In the genomic region with DNA sequence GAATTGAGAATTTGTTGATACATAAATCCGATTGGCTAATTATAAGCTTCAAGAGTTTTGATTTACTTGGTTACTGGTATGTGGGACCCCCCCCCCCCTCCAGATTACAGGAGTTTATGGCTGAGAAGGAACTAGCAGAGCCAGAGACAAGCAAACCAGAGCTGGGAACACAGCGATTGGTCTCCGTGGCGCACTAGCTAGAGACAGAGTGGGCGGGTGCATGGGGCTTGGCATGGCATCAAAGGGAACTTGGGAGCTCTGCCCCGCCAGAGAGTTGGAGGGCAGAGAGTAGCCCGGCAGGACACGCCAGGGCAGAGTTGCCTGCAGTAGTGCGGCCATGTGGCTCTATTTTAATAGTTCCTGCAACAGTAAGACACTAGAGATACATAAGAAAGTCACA, we compare ENCODE assay signal across 8 mouse cellular contexts. TPM values are rescaled to one million over a fixed set of nuclear protein-coding genes. Genes with fewer than 3 reads are reported as not detected.
DNase-seq lines count a peak whose midpoint lies in the region; ATAC-seq and TF ChIP-seq lines count a peak whose summit lies in the region.

No protein-coding gene starts in this region.

- H3K27me3 ChIP-seq in limb, embryonic 13.5 days: no peaks in the 10 kb centered on the region
- H3K27me3 ChIP-seq in limb, embryonic 10.5 days (ENCODE audit: low read depth, poor library complexity, severe bottlenecking): no peaks in the 10 kb centered on the region

- intact Hi-C loops in gastrocnemius, postnatal 36 days (cut with DNase I): loop anchor here (5.0 kb wide), 1 partner anchor 37 kb away; no protein-coding TSS in a partner anchor

- H3K9ac ChIP-seq in limb, embryonic 13.5 days: no peak overlapping the region

- ATAC-seq in limb, embryonic 13.5 days (ENCODE audit: low FRiP score, low read depth): no peak
- no peak for ATAC-seq in erythroblast, adult 5-6 weeks (replicated peaks; ENCODE audit: low FRiP score, poor library complexity, severe bottlenecking)

- TF ChIP-seq CTCF in layer of hippocampus, adult 2 months (conservative IDR thresholded peaks at IDR 0.05): no peak

- H3K4me3 ChIP-seq in limb, embryonic 13.5 days: no peak overlapping the region
- H3K4me3 ChIP-seq in limb, embryonic 10.5 days: no peak overlapping the region
- H3K4me3 ChIP-seq in layer of hippocampus, adult 2 months: peak overlapping the region; percentile 2; the same call in 1 of the 2 replicates
- peak overlapping the region; percentile 91; the same call in 1 of the 2 replicates for H3K4me3 ChIP-seq in macrophage (ENCODE audit: inconsistent target)

- no peak overlapping the region for H3K27ac ChIP-seq in limb, embryonic 13.5 days
- no peak overlapping the region for H3K27ac ChIP-seq in limb, embryonic 10.5 days
- peak overlapping the region; percentile 28; the same call in 1 of the 2 replicates for H3K27ac ChIP-seq in layer of hippocampus, adult 2 months
- H3K27ac ChIP-seq in macrophage: peak overlapping the region; percentile 99; the same call in 1 of the 2 replicates

- no peak for DNase-seq in limb, embryonic 10.5 days (ENCODE audit: low spot score)
- peak; percentile 39 to 67 for DNase-seq in adrenal gland, postnatal 4 days (ENCODE audit: low spot score in 2 of 2)
- DNase-seq in gastrocnemius, postnatal 36 days: peak; percentile 43 to 67
- peak; percentile 68 to 71 for DNase-seq in layer of hippocampus, adult 2 months (ENCODE audit: low spot score in 2 of 2)
- no peak for DNase-seq in thymus, postnatal 25 days

- H3K4me1 ChIP-seq in limb, embryonic 13.5 days: peaks cover 22% of the 10 kb centered on the region
- peaks cover 20% of the 10 kb centered on the region for H3K4me1 ChIP-seq in limb, embryonic 10.5 days

- H3K79me2 ChIP-seq in macrophage (ENCODE audit: inconsistent target): peaks cover 74% of the 10 kb centered on the region

- H3K36me3 ChIP-seq in limb, embryonic 13.5 days: peaks cover 40% of the 10 kb centered on the region
- peaks cover 57% of the 10 kb centered on the region for H3K36me3 ChIP-seq in limb, embryonic 10.5 days
- H3K36me3 ChIP-seq in macrophage (ENCODE audit: inconsistent target): peaks cover 42% of the 10 kb centered on the region

- WGBS in limb, embryonic 13.5 days: 71% methylated on average over 9 of the region's 9 CpGs
- WGBS in limb, embryonic 10.5 days: 89% methylated on average over 9 of the region's 9 CpGs
- WGBS in macrophage (ENCODE audit: missing documents): 16% methylated on average over 9 of the region's 9 CpGs

- H3K9me3 ChIP-seq in limb, embryonic 13.5 days: no peaks in the 10 kb centered on the region
- no peaks in the 10 kb centered on the region for H3K9me3 ChIP-seq in limb, embryonic 10.5 days (replicated peaks)

- H3K4me2 ChIP-seq in limb, embryonic 13.5 days (replicated peaks): 0 out of 2 replicates have a peak overlapping the region, but pooled peaks have one; percentile 4

RNA-seq across cellular contexts. Expression of a gene that starts 3.2 kb away (rescaled TPM):
- 93.3 and 95.3 TPM in 2 replicates for polyA plus RNA-seq in limb, embryonic 13.5 days (2015; fragmentation: Nextera tagmentation; extraction: Ambion mirVana)
- polyA plus RNA-seq in limb, embryonic 10.5 days (2016; fragmentation: Nextera tagmentation; extraction: Ambion mirVana): 103 and 113 TPM in 2 replicates
- total RNA-seq in adrenal gland, postnatal 4 days (2021): 10 to 100 TPM; 47.3 to 48.8 TPM
- 10 to 100 TPM; 11.1 to 11.3 TPM for total RNA-seq in gastrocnemius, postnatal 36 days (2021)
- 10 to 100 TPM; 60.3 to 65.3 TPM for total RNA-seq in layer of hippocampus, adult 2 months (2021)
- total RNA-seq in macrophage (2018; cell fraction: chromatin; rRNA removed): 100 to 1,000 TPM; 132 to 826 (median 489) TPM
- total RNA-seq in macrophage (2018; cell fraction: cytosol; rRNA removed): 100 to 1,000 TPM; 171 to 358 (median 221) TPM
- total RNA-seq in macrophage (2018; cell fraction: nucleus; rRNA removed): 100 to 1,000 TPM; 164 to 630 (median 302) TPM
- 213 to 249 TPM (median 229 TPM) in 3 replicates for polyA plus RNA-seq in macrophage (2018)
- total RNA-seq in erythroblast, adult 5-6 weeks (2015; ENCODE audit: low replicate concordance): 19.4 and 26.9 TPM in 2 replicates
- 15.3 and 18.6 TPM in 2 replicates for total RNA-seq in erythroblast, adult 5-6 weeks (2017; ENCODE audit: low replicate concordance)

RNA-seq across cellular contexts. Expression of a gene that starts 22.3 kb away (rescaled TPM):
- 3.4 and 4.2 TPM in 2 replicates for polyA plus RNA-seq in limb, embryonic 13.5 days (2015; fragmentation: Nextera tagmentation; extraction: Ambion mirVana)
- 8.2 and 8.8 TPM in 2 replicates for polyA plus RNA-seq in limb, embryonic 10.5 days (2016; fragmentation: Nextera tagmentation; extraction: Ambion mirVana)
- 1 to 10 TPM in 1 of 2 experiments, under 1 TPM in 1; 0.37 to 4.7 TPM for total RNA-seq in adrenal gland, postnatal 4 days (2021)
- total RNA-seq in gastrocnemius, postnatal 36 days (2021): not detected
- not detected for total RNA-seq in layer of hippocampus, adult 2 months (2021)
- total RNA-seq in macrophage (2018; cell fraction: chromatin; rRNA removed): under 1 TPM in 2 of 26 experiments, not detected in 24; 0.37 to 0.42 TPM
- total RNA-seq in macrophage (2018; cell fraction: cytosol; rRNA removed): not detected
- not detected for total RNA-seq in macrophage (2018; cell fraction: nucleus; rRNA removed)
- polyA plus RNA-seq in macrophage (2018): not detected in 3 replicates
- total RNA-seq in erythroblast, adult 5-6 weeks (2015; ENCODE audit: low replicate concordance): not detected in 2 replicates
- not detected in 2 replicates for total RNA-seq in erythroblast, adult 5-6 weeks (2017; ENCODE audit: low replicate concordance)

RNA-seq across cellular contexts. Expression of a gene that starts 32.9 kb away (rescaled TPM):
- polyA plus RNA-seq in limb, embryonic 13.5 days (2015; fragmentation: Nextera tagmentation; extraction: Ambion mirVana): 183 and 185 TPM in 2 replicates
- polyA plus RNA-seq in limb, embryonic 10.5 days (2016; fragmentation: Nextera tagmentation; extraction: Ambion mirVana): 201 and 243 TPM in 2 replicates
- total RNA-seq in adrenal gland, postnatal 4 days (2021): 100 to 1,000 TPM; 175 to 176 TPM
- 100 to 1,000 TPM; 270 to 308 TPM for total RNA-seq in gastrocnemius, postnatal 36 days (2021)
- 100 to 1,000 TPM; 177 to 178 TPM for total RNA-seq in layer of hippocampus, adult 2 months (2021)
- total RNA-seq in macrophage (2018; cell fraction: chromatin; rRNA removed): 10 to 100 TPM in 17 of 26 experiments, 1 to 10 TPM in 9; 4.1 to 20.1 (median 14.3) TPM
- 10 to 100 TPM; 38.3 to 92.5 (median 59.6) TPM for total RNA-seq in macrophage (2018; cell fraction: cytosol; rRNA removed)
- 10 to 100 TPM in 18 of 26 experiments, 1 to 10 TPM in 8; 5.2 to 34.8 (median 14.0) TPM for total RNA-seq in macrophage (2018; cell fraction: nucleus; rRNA removed)
- 30.4 to 76.6 TPM (median 32.5 TPM) in 3 replicates for polyA plus RNA-seq in macrophage (2018)
- 15.8 and 34.1 TPM in 2 replicates for total RNA-seq in erythroblast, adult 5-6 weeks (2015; ENCODE audit: low replicate concordance)
- 3.3 TPM in 2 replicates for total RNA-seq in erythroblast, adult 5-6 weeks (2017; ENCODE audit: low replicate concordance)

RNA-seq across cellular contexts. Expression of a gene that starts 44.0 kb away (rescaled TPM):
- polyA plus RNA-seq in limb, embryonic 13.5 days (2015; fragmentation: Nextera tagmentation; extraction: Ambion mirVana): 0.37 and 0.54 TPM in 2 replicates
- 0.28 and 0.39 TPM in 2 replicates for polyA plus RNA-seq in limb, embryonic 10.5 days (2016; fragmentation: Nextera tagmentation; extraction: Ambion mirVana)
- total RNA-seq in adrenal gland, postnatal 4 days (2021): 1 to 10 TPM in 1 of 2 experiments, under 1 TPM in 1; 0.81 to 1.1 TPM
- total RNA-seq in gastrocnemius, postnatal 36 days (2021): 1 to 10 TPM; 2.4 to 4.6 TPM
- total RNA-seq in layer of hippocampus, adult 2 months (2021): under 1 TPM; 0.39 to 0.61 TPM
- total RNA-seq in macrophage (2018; cell fraction: chromatin; rRNA removed): under 1 TPM in 1 of 26 experiments, not detected in 25; 0.76 TPM
- total RNA-seq in macrophage (2018; cell fraction: cytosol; rRNA removed): not detected
- under 1 TPM in 1 of 26 experiments, not detected in 25; 0.21 TPM for total RNA-seq in macrophage (2018; cell fraction: nucleus; rRNA removed)
- not detected in 3 replicates for polyA plus RNA-seq in macrophage (2018)
- total RNA-seq in erythroblast, adult 5-6 weeks (2015; ENCODE audit: low replicate concordance): not detected in 2 replicates
- total RNA-seq in erythroblast, adult 5-6 weeks (2017; ENCODE audit: low replicate concordance): not detected in 2 replicates

Comparison
In these comparisons a context has a peak if more than half of its experiments do, and no peak if none do; other contexts are left out.
1. H3K27ac ChIP-seq: peak in layer of hippocampus, adult 2 months (single experiment) and macrophage (single experiment); none in limb, embryonic 13.5 days (single experiment) and limb, embryonic 10.5 days (single experiment).
2. H3K4me3 ChIP-seq: peak in layer of hippocampus, adult 2 months (single experiment) and macrophage (single experiment); none in limb, embryonic 13.5 days (single experiment) and limb, embryonic 10.5 days (single experiment).
3. DNase-seq: peak in adrenal gland, postnatal 4 days (2 of 2), gastrocnemius, postnatal 36 days (2 of 2) and layer of hippocampus, adult 2 months (2 of 2); none in limb, embryonic 10.5 days (single experiment) and thymus, postnatal 25 days (single experiment).
4. RNA of a gene that starts 32.9 kb away (total RNA-seq): 270 to 308 TPM in gastrocnemius, postnatal 36 days, 177 to 178 TPM in layer of hippocampus, adult 2 months and 175 to 176 TPM in adrenal gland, postnatal 4 days; 3.3 to 34.1 TPM in erythroblast, adult 5-6 weeks; every median in the first group is over 4 times any median in the second.